Mouse (Mus musculus): ENCODE data around the gene Ank. TPM values are rescaled to one million over a fixed set of nuclear protein-coding genes. Genes with fewer than 3 reads are reported as not detected.
A peak's percentile ranks its signal among the peaks of the same experiment; 100 is the strongest.

Gene Ank
- total RNA-seq, 2 experiments from 2014 or later = 30.1 to 33.3 TPM

- DNase-seq = peak; percentile 50
Observed at GRCm38 (mm10) chr15:27633941-27634900, 167.7 kb downstream of the Ank start.

- no peak for DNase-seq
Observed at GRCm38 (mm10) chr15:27641171-27641570, 174.7 kb downstream of the Ank start.

- DNase-seq = peak; percentile 59
Observed at GRCm38 (mm10) chr15:27642895-27643294, 176.4 kb downstream of the Ank start.

Small RNAs within 50 kb of the gene (microRNA-seq; reads per million reads assigned to microRNA genes)
- gene Mir7117 = not detected

Other genes with a start within 250 kb of the Ank start
- gene Otulin, start 164.0 kb downstream of the Ank start, total RNA-seq (2021) = 10 to 100 TPM; 32.8 to 35.7 TPM
- 1 to 10 TPM; 7.6 to 8.4 TPM for gene Otulinl, start 214.9 kb downstream of the Ank start, total RNA-seq (2021)